Mouse (Mus musculus) forebrain, postnatal 0 days (tissue): ENCODE results near the gene Slc4a5. TPM values are rescaled to one million over a fixed set of nuclear protein-coding genes. Genes with fewer than 3 reads are reported as not detected.
"Not testable (repeated sequence)": the region's sequence is repeated elsewhere in the genome, so short reads cannot be mapped to it uniquely, and the experiment has no call there.

Source experiments
- ATAC-seq: fragments of 200-750 bp; cut with Nextera tagmentation; 2 replicates; pipeline ENCODE4 v1.8.0; 2017; ENCODE audit warnings: mild to moderate bottlenecking, moderate library complexity
- DNase-seq: peaks from one replicate; pipeline ENCODE4 v3.0.0-alpha.2; 2015
- H3K27ac ChIP-seq: fragments of 300-500 bp; sonication (generic); 2 replicates; pipeline ENCODE4 v1.5.1; 2014; ENCODE audit warnings: low read depth, mild to moderate bottlenecking, antibody characterized with exemption, low read length, moderate library complexity, mixed read lengths
- H3K27me3 ChIP-seq: fragments of 300-500 bp; sonication (generic); 2 replicates; pipeline ENCODE4 v1.6.1; 2014; ENCODE audit warnings: mild to moderate bottlenecking, low read length, mixed read lengths; ENCODE audit not compliant: insufficient read depth
- H3K36me3 ChIP-seq: fragments of 300-500 bp; sonication (generic); 2 replicates; pipeline ENCODE4 v1.6.1; 2014; ENCODE audit warnings: mild to moderate bottlenecking, moderate library complexity; ENCODE audit not compliant: insufficient read depth
- H3K4me1 ChIP-seq: fragments of 300-500 bp; sonication (generic); 2 replicates; pipeline ENCODE4 v1.6.1; 2014; ENCODE audit warnings: antibody characterized with exemption; ENCODE audit not compliant: insufficient read depth
- H3K4me2 ChIP-seq: fragments of 300-500 bp; sonication (generic); 2 replicates; pipeline ENCODE4 v1.6.1; 2014; ENCODE audit warnings: low read depth, mild to moderate bottlenecking, moderate library complexity
- H3K4me3 ChIP-seq: fragments of 300-500 bp; sonication (generic); 2 replicates; pipeline ENCODE4 v1.5.1; 2014; ENCODE audit warnings: low read depth, low read length, mixed read lengths
- H3K9ac ChIP-seq: fragments of 300-500 bp; sonication (generic); 2 replicates; pipeline ENCODE4 v1.6.1; 2014; ENCODE audit warnings: mild to moderate bottlenecking
- H3K9me3 ChIP-seq: fragments of 300-500 bp; sonication (generic); 2 replicates; pipeline ENCODE4 v1.6.1; 2016; ENCODE audit warnings: low read length
- CTCF ChIP-seq: sonication (generic); IDR thresholded peaks from 2 replicates; pipeline ENCODE4 v1.5.1; 2016; ENCODE audit warnings: antibody characterized with exemption, control low read depth, low read depth
- WGBS: fragments of 180-500 bp; shearing (Covaris S2); extraction: QIAGEN DNeasy Blood & Tissue Kit; methylation state at CpG from one replicate; pipeline ENCODE4 v1.1.7; 2014; 5-methylcytosine and 5-hydroxymethylcytosine counted together
- polyA plus RNA-seq: library from polyadenylated mRNA; unstranded; fragments of >200 nt; fragmentation: Nextera tagmentation; extraction: Ambion mirVana; gene quantifications from 2 replicates; pipeline ENCODE4 v1.2.1, GENCODE M21; 2015
- total RNA-seq: library from RNA; depleted of rRNA; stranded (reverse); fragments of >200 nt; gene quantifications from 2 replicates; pipeline ENCODE4 v1.2.3, GENCODE M21; 2014

The Slc4a5 gene
- total and polyA plus RNA-seq, 2 experiments from 2014 or later = 1.3 TPM

DNA sequence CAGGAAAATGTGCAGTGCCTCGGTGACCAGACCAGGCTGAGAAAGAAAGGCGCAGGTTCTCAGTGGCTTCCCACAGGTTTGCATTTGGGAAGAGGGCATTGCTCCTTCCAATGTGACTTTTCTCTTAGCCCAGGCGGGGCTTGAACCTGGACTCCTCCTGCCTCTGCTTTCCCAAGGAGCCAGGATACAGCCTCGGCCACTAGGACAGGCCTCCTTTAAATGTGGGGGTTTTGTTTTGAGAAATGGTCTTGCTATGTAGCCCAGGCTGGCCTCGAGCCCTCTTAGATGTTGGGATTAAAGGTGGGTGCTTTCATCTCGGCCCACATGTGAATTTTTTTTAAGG is 106.7 kb downstream of the Slc4a5 start:
- peak overlapping the region; percentile 70 for H3K4me2 ChIP-seq
- H3K9ac ChIP-seq = peak overlapping the region; percentile 92
- TF ChIP-seq CTCF = 0 out of 2 replicates have a peak, but pooled peaks have one; percentile 7
- peak overlapping the region; percentile 90 for H3K4me3 ChIP-seq
- peaks cover 13% of the 10 kb centered on the region for H3K36me3 ChIP-seq
- H3K9me3 ChIP-seq = no peaks in the 10 kb centered on the region
- DNase-seq = no peak
- H3K27me3 ChIP-seq = no peaks in the 10 kb centered on the region
- peak overlapping the region; percentile 89 for H3K27ac ChIP-seq
- WGBS = 4% methylated on average over 6 of the region's 6 CpGs
- peaks cover 8% of the 10 kb centered on the region for H3K4me1 ChIP-seq
- no peak for ATAC-seq

DNA sequence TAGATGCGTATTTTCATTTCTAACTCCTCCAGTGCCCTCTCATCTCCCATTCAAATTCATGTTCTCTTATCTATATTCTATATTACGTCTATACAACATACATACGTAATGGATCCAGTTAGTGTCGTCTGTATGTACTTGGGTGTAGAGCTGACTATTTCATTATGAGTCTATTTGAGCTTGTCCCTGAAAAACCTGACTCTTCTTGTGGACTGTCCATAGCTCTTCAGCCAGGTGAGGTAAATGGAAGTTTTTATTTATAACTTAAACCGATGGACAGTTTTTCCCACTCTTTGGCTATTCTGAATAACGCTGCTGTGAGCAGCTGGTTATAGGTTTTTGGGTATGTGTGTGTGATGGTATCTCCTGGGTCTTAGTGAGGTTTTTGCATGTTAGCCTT is 107.1 kb downstream of the Slc4a5 start:
- no peak for ATAC-seq
- Histone ChIP-seq H3K9ac (peak overlapping the region; percentile 92), H3K27me3 (no peaks in the 10 kb centered on the region), H3K4me3 (peak overlapping the region; percentile 90), H3K9me3 (no peaks in the 10 kb centered on the region), H3K4me1 (peaks cover 8% of the 10 kb centered on the region), H3K36me3 (peaks cover 17% of the 10 kb centered on the region), H3K27ac (no peak overlapping the region), H3K4me2 (peak overlapping the region; percentile 70)
- no peak for TF ChIP-seq CTCF
- WGBS = 68% methylated on average over 6 of the region's 6 CpGs
- no peak for DNase-seq

- H3K36me3 ChIP-seq = peaks cover 26% of the 10 kb centered on the region
- no peaks in the 10 kb centered on the region for H3K9me3 ChIP-seq
- 93% methylated on average over 3 of the region's 3 CpGs for WGBS
- H3K27ac ChIP-seq = no peak overlapping the region
- 0 out of 2 replicates have a peak, but pooled peaks have one; percentile 22 for TF ChIP-seq CTCF
- no peak for DNase-seq
- H3K4me2 ChIP-seq = no peak overlapping the region
- no peak overlapping the region for H3K9ac ChIP-seq
- no peak for ATAC-seq
- no peaks in the 10 kb centered on the region for H3K27me3 ChIP-seq
- peaks cover 8% of the 10 kb centered on the region for H3K4me1 ChIP-seq
- H3K4me3 ChIP-seq = no peak overlapping the region
These were observed 108.1 kb downstream of the Slc4a5 start for GRCm38 (mm10) chr6:83327591-83328190.

DNA sequence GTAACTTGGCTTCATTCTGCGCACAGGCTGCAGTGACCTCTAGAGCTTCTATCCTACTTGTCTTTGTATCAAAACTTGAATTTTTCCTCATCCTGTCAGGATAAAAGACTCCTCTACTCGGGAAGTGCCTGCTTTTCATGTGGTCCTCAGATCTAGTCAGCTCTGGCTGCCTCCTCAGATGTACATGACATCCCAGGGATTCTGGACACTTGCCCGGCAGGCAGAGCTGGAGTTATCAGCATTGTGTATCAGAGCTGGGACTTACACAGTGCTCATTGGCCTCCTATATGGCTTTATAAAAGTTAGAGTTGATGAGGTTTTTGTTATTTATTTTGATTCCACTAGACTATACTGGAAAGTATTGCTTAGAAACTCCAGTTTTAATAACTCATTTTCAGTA is 121.8 kb downstream of the Slc4a5 start:
- Histone ChIP-seq H3K4me2 (no peak overlapping the region), H3K27ac (no peak overlapping the region), H3K4me3 (no peak overlapping the region), H3K9me3 (no peaks in the 10 kb centered on the region), H3K4me1 (no peaks in the 10 kb centered on the region), H3K27me3 (no peaks in the 10 kb centered on the region), H3K9ac (no peak overlapping the region), H3K36me3 (peaks cover 54% of the 10 kb centered on the region)
- no peak for TF ChIP-seq CTCF
- ATAC-seq = no peak
- WGBS = 78% methylated on average over 3 of the region's 3 CpGs
- no peak for DNase-seq

- no peak for TF ChIP-seq CTCF
- no peak for ATAC-seq
- WGBS = 96% methylated on average over 2 of the region's 2 CpGs
- H3K36me3 ChIP-seq = peaks cover 46% of the 10 kb centered on the region
- H3K4me1 ChIP-seq = no peaks in the 10 kb centered on the region
- no peaks in the 10 kb centered on the region for H3K27me3 ChIP-seq
- H3K4me2 ChIP-seq = no peak overlapping the region
- H3K9me3 ChIP-seq = no peaks in the 10 kb centered on the region
- H3K4me3 ChIP-seq = no peak overlapping the region
- no peak overlapping the region for H3K27ac ChIP-seq
- H3K9ac ChIP-seq = no peak overlapping the region
- DNase-seq = no peak
These were observed 123.3 kb downstream of the Slc4a5 start for GRCm38 (mm10) chr6:83342957-83343356.

- not testable (repeated sequence) for ATAC-seq, H3K9ac ChIP-seq, H3K4me3 ChIP-seq, H3K27ac ChIP-seq, DNase-seq, H3K9me3 ChIP-seq, H3K27me3 ChIP-seq, H3K4me1 ChIP-seq, H3K4me2 ChIP-seq
- H3K36me3 ChIP-seq = peaks cover 26% of the 10 kb centered on the region
- 94% methylated on average over 8 of the region's 8 CpGs for WGBS
These were observed 125.7 kb downstream of the Slc4a5 start for GRCm38 (mm10) chr6:83345285-83345684.

GRCm38 (mm10) chr6:83347916-83348315 is 128.3 kb downstream of the Slc4a5 start:
- H3K9me3 ChIP-seq = no peaks in the 10 kb centered on the region
- H3K4me1 ChIP-seq = no peaks in the 10 kb centered on the region
- no peak overlapping the region for H3K27ac ChIP-seq
- 86% methylated on average over 3 of the region's 3 CpGs for WGBS
- no peak overlapping the region for H3K9ac ChIP-seq
- H3K27me3 ChIP-seq = no peaks in the 10 kb centered on the region
- H3K4me2 ChIP-seq = no peak overlapping the region
- TF ChIP-seq CTCF = no peak
- no peak for DNase-seq
- ATAC-seq = no peak
- no peak overlapping the region for H3K4me3 ChIP-seq
- peaks cover 1% of the 10 kb centered on the region; the same call in 1 of the 2 replicates for H3K36me3 ChIP-seq
